Mouse (Mus musculus): ENCODE results near the gene Eif4g2. TPM values are rescaled to one million over a fixed set of nuclear protein-coding genes. Genes with fewer than 3 reads are reported as not detected.

The Eif4g2 gene
- polyA plus RNA-seq, 1 experiment, result 161 TPM

GRCm38 (mm10) chr7:111020814-111021213 is 62.0 kb downstream of the Eif4g2 start:
- H3K27ac ChIP-seq (ENCODE audit: insufficient read depth, low read depth, low read length), result no peak overlapping the region
- H3K36me3 ChIP-seq (ENCODE audit: control insufficient read depth, insufficient read depth, low read length), result no peaks in the 10 kb centered on the region
- H3K4me3 ChIP-seq (ENCODE audit: insufficient read depth, low read depth, low read length), result no peak overlapping the region
- H3K4me1 ChIP-seq (ENCODE audit: control insufficient read depth, insufficient read depth, low read length), result peaks cover 9% of the 10 kb centered on the region; the same call in 1 of the 2 replicates
- TF ChIP-seq POLR2A (IDR thresholded peaks at IDR 0.05; ENCODE audit: low read depth, low read length) (no peak), CTCF (conservative IDR thresholded peaks at IDR 0.05; ENCODE audit: insufficient read depth, insufficient read length, low read depth, low read length) (no peak)
- no peak for DNase-seq
- 56% methylated on average over 4 of the region's 4 CpGs for WGBS
- no peaks in the 10 kb centered on the region for H3K27me3 ChIP-seq (replicated peaks; ENCODE audit: control insufficient read depth, insufficient read depth, low read length)

Other genes with a start within 250 kb of the Eif4g2 start
- gene Rnf141, start 238.6 kb downstream of the Eif4g2 start, polyA plus RNA-seq (2012; rRNA removed), result 11.4 and 19.3 TPM in 2 replicates
- gene Lyve1, start 219.8 kb downstream of the Eif4g2 start, polyA plus RNA-seq (2012; rRNA removed), result 2.0 and 6.6 TPM in 2 replicates
- gene Mrvi1, start 100.6 kb downstream of the Eif4g2 start, polyA plus RNA-seq (2012; rRNA removed), result 9.7 and 12.6 TPM in 2 replicates
- gene Ctr9, start 54.1 kb downstream of the Eif4g2 start, polyA plus RNA-seq (2012; rRNA removed), result 11.5 and 12.7 TPM in 2 replicates

All from kidney, adult 2 months (tissue).